Mouse (Mus musculus): ENCODE results near the gene Ttc27.

GRCm38 (mm10) chr17:74786198-74786734 is 68.7 kb downstream of the Ttc27 start:
- TF ChIP-seq CTCF (IDR thresholded peaks at IDR 0.05; ENCODE audit: low read depth) (no peak), EP300 (IDR thresholded peaks at IDR 0.05; ENCODE audit: low read depth) (no peak)
